Mouse (Mus musculus): ENCODE measurements around the gene Fam205a2.
"Not testable (repeated sequence)": the region's sequence is repeated elsewhere in the genome, so short reads cannot be mapped to it uniquely, and the experiment has no call there.

The Fam205a2 gene

GRCm38 (mm10) chr4:42528075-42528474 lies at the start of gene Fam205a2:
Gene Fam205a2, minus strand, starts transcription at chr4:42528175.
- H3K4me3 ChIP-seq (replicated peaks; ENCODE audit: low read length); H3K36me3 ChIP-seq (ENCODE audit: insufficient read depth, low read length); H3K27me3 ChIP-seq (ENCODE audit: insufficient read depth, low read length); H3K4me1 ChIP-seq (replicated peaks; ENCODE audit: low read depth, low read length); H3K9me3 ChIP-seq (ENCODE audit: low read length): not testable (repeated sequence)
